Comparison of ENCODE assay signal across 11 mouse cellular contexts in genomic region chr11:70465211-70465610, GRCm38 (mm10). TPM values are rescaled to one million over a fixed set of nuclear protein-coding genes. Genes with fewer than 3 reads are reported as not detected.
DNase-seq lines count a peak whose midpoint lies in the region; ATAC-seq and TF ChIP-seq lines count a peak whose summit lies in the region.
"Had no signal": no experiment of that assay in that cellular context is flagged by ENCODE, and none has a peak within 500 bp of the region (broad histone marks: within the 10 kb centered on the region; RNA-seq: fewer than 3 reads in every experiment).

No protein-coding gene starts in this region.

- H3K9me3 ChIP-seq in heart, embryonic 11.5 days (replicated peaks; ENCODE audit: control insufficient read depth, low read length), result no peaks in the 10 kb centered on the region
- H3K9me3 ChIP-seq in ES-E14 (ENCODE audit: control insufficient read depth, insufficient read depth, low read depth, low read length), result no peaks in the 10 kb centered on the region
- no peaks in the 10 kb centered on the region for H3K9me3 ChIP-seq in hindbrain, embryonic 12.5 days (replicated peaks)
- no peaks in the 10 kb centered on the region for H3K9me3 ChIP-seq in midbrain, embryonic 13.5 days

- DNase-seq in heart, adult 9 months (ENCODE audit: low spot score in 2 of 2), result no peak
- DNase-seq in ES-E14 (ENCODE audit: low read depth, low spot score), result no peak
- DNase-seq in adrenal gland, postnatal 4 days (ENCODE audit: low spot score in 2 of 2), result no peak
- no peak for DNase-seq in ovary, adult 18-20 months (ENCODE audit: low spot score)
- no peak for DNase-seq in cerebellum, adult 9-11 months

- peak overlapping the region; percentile 46 for H3K9ac ChIP-seq in heart, embryonic 11.5 days (ENCODE audit: low read depth, low read length)
- H3K9ac ChIP-seq in ES-E14 (ENCODE audit: insufficient read depth, low read depth, low read length, poor library complexity, severe bottlenecking), result peak overlapping the region; percentile 61; the same call in 1 of the 2 replicates
- no peak overlapping the region for H3K9ac ChIP-seq in hindbrain, embryonic 12.5 days
- H3K9ac ChIP-seq in midbrain, embryonic 13.5 days (replicated peaks), result 0 out of 2 replicates have a peak overlapping the region, but pooled peaks have one; percentile 14

- peak overlapping the region; percentile 7; the same call in 1 of the 2 replicates for H3K27ac ChIP-seq in heart, embryonic 11.5 days (ENCODE audit: low read depth, low read length)
- H3K27ac ChIP-seq in ES-E14 (ENCODE audit: insufficient read depth, low read depth, low read length, poor library complexity, severe bottlenecking), result no peak overlapping the region
- no peak overlapping the region for H3K27ac ChIP-seq in hindbrain, embryonic 12.5 days
- H3K27ac ChIP-seq in midbrain, embryonic 13.5 days, result no peak overlapping the region

- H3K4me2 ChIP-seq in heart, embryonic 11.5 days, result peak overlapping the region; percentile 61
- H3K4me2 ChIP-seq in hindbrain, embryonic 12.5 days (replicated peaks), result peak overlapping the region; percentile 42
- H3K4me2 ChIP-seq in midbrain, embryonic 13.5 days (replicated peaks), result peak overlapping the region; percentile 38

- ATAC-seq in heart, embryonic 11.5 days (replicated peaks; ENCODE audit: insufficient number of reproducible peaks, low FRiP score, low TSS enrichment), result no peak
- no peak for ATAC-seq in hindbrain, embryonic 12.5 days (ENCODE audit: low FRiP score)
- no peak for ATAC-seq in midbrain, embryonic 13.5 days

- no peaks in the 10 kb centered on the region for H3K36me3 ChIP-seq in heart, embryonic 11.5 days (ENCODE audit: control insufficient read depth, insufficient read depth, low read length)
- H3K36me3 ChIP-seq in ES-E14 (ENCODE audit: control insufficient read depth, insufficient read depth, low read length, poor library complexity, severe bottlenecking), result no peaks in the 10 kb centered on the region
- no peaks in the 10 kb centered on the region for H3K36me3 ChIP-seq in hindbrain, embryonic 12.5 days
- no peaks in the 10 kb centered on the region for H3K36me3 ChIP-seq in midbrain, embryonic 13.5 days

- peaks cover 10% of the 10 kb centered on the region; the same call in 1 of the 2 replicates for H3K4me1 ChIP-seq in heart, embryonic 11.5 days (ENCODE audit: control insufficient read depth, insufficient read depth, low read length)
- H3K4me1 ChIP-seq in ES-E14 (ENCODE audit: control insufficient read depth in 2 of 2, insufficient read depth in 2 of 2, low read length in 2 of 2, poor library complexity in 1 of 2), result peaks cover 0 to 3% of the 10 kb centered on the region in 2 experiments; a peak in 1 of 4 replicates
- H3K4me1 ChIP-seq in hindbrain, embryonic 12.5 days, result peaks cover 12% of the 10 kb centered on the region
- H3K4me1 ChIP-seq in midbrain, embryonic 13.5 days (replicated peaks), result peaks cover 12% of the 10 kb centered on the region

- H3K27me3 ChIP-seq in heart, embryonic 11.5 days (ENCODE audit: control insufficient read depth, insufficient read depth, low read length), result peaks cover 25% of the 10 kb centered on the region
- peaks cover 62% of the 10 kb centered on the region for H3K27me3 ChIP-seq in hindbrain, embryonic 12.5 days
- H3K27me3 ChIP-seq in midbrain, embryonic 13.5 days, result peaks cover 54% of the 10 kb centered on the region

- WGBS in heart, embryonic 11.5 days (ENCODE audit: insufficient replicate concordance), result 16% methylated on average over 16 of the region's 16 CpGs
- WGBS in hindbrain, embryonic 12.5 days, result 22% methylated on average over 16 of the region's 16 CpGs
- WGBS in midbrain, embryonic 13.5 days, result 23% methylated on average over 16 of the region's 16 CpGs

- in situ Hi-C loops in ES-E14 (cut with MboI; ENCODE audit: low sequenced_read_pairs in 2 of 2, unreplicated experiment in 2 of 2), result no loop called here

- peak overlapping the region; percentile 28 for H3K4me3 ChIP-seq in heart, embryonic 11.5 days (ENCODE audit: low read depth, low read length)
- H3K4me3 ChIP-seq in ES-E14 (ENCODE audit: insufficient read depth in 1 of 2, low read depth in 1 of 2, low read length in 2 of 2, poor library complexity in 1 of 2, severe bottlenecking in 1 of 2), result peak overlapping the region; percentile 62 to 63
- 0 out of 2 replicates have a peak overlapping the region, but pooled peaks have one; percentile 19 for H3K4me3 ChIP-seq in hindbrain, embryonic 12.5 days
- H3K4me3 ChIP-seq in midbrain, embryonic 13.5 days (replicated peaks), result 0 out of 2 replicates have a peak overlapping the region, but pooled peaks have one; percentile 13

TF ChIP-seq in ES-E14, 5 proteins besides CTCF, POLR2A, EP300 and RAD21:
- TF ChIP-seq ZC3H11A (IDR thresholded peaks at IDR 0.05; ENCODE audit: borderline replicate concordance, low read depth, low read length) (no peak), MAFK (IDR thresholded peaks at IDR 0.05; ENCODE audit: insufficient read depth, low read depth, low read length) (no peak), HCFC1 (IDR thresholded peaks at IDR 0.05; ENCODE audit: borderline replicate concordance, insufficient read depth, low read length) (no peak), ZNF384 (IDR thresholded peaks at IDR 0.05; ENCODE audit: low read depth, low read length) (no peak), CHD2 (IDR thresholded peaks at IDR 0.05; ENCODE audit: low read depth, low read length) (no peak)

RNA-seq across cellular contexts. Expression of gene Cxcl16, which starts 5.4 kb away (rescaled TPM):
- 6.2 and 7.3 TPM in 2 replicates for polyA plus RNA-seq in heart, embryonic 11.5 days (2014; fragmentation: Nextera tagmentation; extraction: Ambion mirVana)
- total RNA-seq in ES-E14 (2012; rRNA removed), result 2.9 and 6.6 TPM in 2 replicates
- polyA plus RNA-seq in hindbrain, embryonic 12.5 days (2016; fragmentation: Nextera tagmentation; extraction: Ambion mirVana), result 2.0 and 2.1 TPM in 2 replicates
- polyA plus RNA-seq in midbrain, embryonic 13.5 days (2015; fragmentation: Nextera tagmentation; extraction: Ambion mirVana), result 1.4 and 1.6 TPM in 2 replicates
- total RNA-seq in adrenal gland, postnatal 4 days (2021), result 1 to 10 TPM; 5.8 to 7.4 TPM
- total RNA-seq: common myeloid progenitor, adult 5-6 weeks; hematopoietic stem cell, adult 5-6 weeks had no signal

RNA-seq across cellular contexts. Expression of gene Zmynd15, which starts 6.0 kb away (rescaled TPM):
- polyA plus RNA-seq in heart, embryonic 11.5 days (2014; fragmentation: Nextera tagmentation; extraction: Ambion mirVana), result 1.1 and 1.9 TPM in 2 replicates
- 0.54 and 1.5 TPM in 2 replicates for total RNA-seq in ES-E14 (2012; rRNA removed)
- polyA plus RNA-seq in hindbrain, embryonic 12.5 days (2016; fragmentation: Nextera tagmentation; extraction: Ambion mirVana), result 0.60 and 1.1 TPM in 2 replicates
- polyA plus RNA-seq in midbrain, embryonic 13.5 days (2015; fragmentation: Nextera tagmentation; extraction: Ambion mirVana), result 0.40 and 0.44 TPM in 2 replicates
- total RNA-seq in adrenal gland, postnatal 4 days (2021), result 1 to 10 TPM; 2.2 to 2.3 TPM
- total RNA-seq: common myeloid progenitor, adult 5-6 weeks had no signal

RNA-seq across cellular contexts. Expression of gene Med11, which starts 13.5 kb away (rescaled TPM):
- 28.6 and 31.2 TPM in 2 replicates for polyA plus RNA-seq in heart, embryonic 11.5 days (2014; fragmentation: Nextera tagmentation; extraction: Ambion mirVana)
- 29.1 and 31.2 TPM in 2 replicates for total RNA-seq in ES-E14 (2012; rRNA removed)
- 32.7 and 36.1 TPM in 2 replicates for polyA plus RNA-seq in hindbrain, embryonic 12.5 days (2016; fragmentation: Nextera tagmentation; extraction: Ambion mirVana)
- 41.9 and 43.6 TPM in 2 replicates for polyA plus RNA-seq in midbrain, embryonic 13.5 days (2015; fragmentation: Nextera tagmentation; extraction: Ambion mirVana)
- 10 to 100 TPM; 17.3 to 18.6 TPM for total RNA-seq in adrenal gland, postnatal 4 days (2021)

RNA-seq across cellular contexts. Expression of gene Arrb2, which starts 32.8 kb away (rescaled TPM):
- 11.6 and 12.9 TPM in 2 replicates for polyA plus RNA-seq in heart, embryonic 11.5 days (2014; fragmentation: Nextera tagmentation; extraction: Ambion mirVana)
- total RNA-seq in ES-E14 (2012; rRNA removed), result 30.6 and 43.1 TPM in 2 replicates
- 36.5 and 36.8 TPM in 2 replicates for polyA plus RNA-seq in hindbrain, embryonic 12.5 days (2016; fragmentation: Nextera tagmentation; extraction: Ambion mirVana)
- 44.8 and 45.5 TPM in 2 replicates for polyA plus RNA-seq in midbrain, embryonic 13.5 days (2015; fragmentation: Nextera tagmentation; extraction: Ambion mirVana)
- total RNA-seq in adrenal gland, postnatal 4 days (2021), result 10 to 100 TPM; 30.4 to 32.3 TPM

RNA-seq across cellular contexts. Expression of gene Tm4sf5, which starts 39.8 kb away (rescaled TPM):
- polyA plus RNA-seq in heart, embryonic 11.5 days (2014; fragmentation: Nextera tagmentation; extraction: Ambion mirVana), result 8.2 and 10.3 TPM in 2 replicates
- total RNA-seq in ES-E14 (2012; rRNA removed), result 3.8 and 4.6 TPM in 2 replicates
- 0.36 TPM in 1 of 2 replicates, not detected in the other for polyA plus RNA-seq in hindbrain, embryonic 12.5 days (2016; fragmentation: Nextera tagmentation; extraction: Ambion mirVana)
- 0.54 and 1.2 TPM in 2 replicates for polyA plus RNA-seq in midbrain, embryonic 13.5 days (2015; fragmentation: Nextera tagmentation; extraction: Ambion mirVana)
- 1 to 10 TPM; 1.3 TPM for total RNA-seq in adrenal gland, postnatal 4 days (2021)
- total RNA-seq: common myeloid progenitor, adult 5-6 weeks; hematopoietic stem cell, adult 5-6 weeks; liver, adult 2 months had no signal
- polyA plus RNA-seq: liver, adult 2 months had no signal
